Mouse (Mus musculus): ENCODE data around the gene Mlf2. TPM values are rescaled to one million over a fixed set of nuclear protein-coding genes. Genes with fewer than 3 reads are reported as not detected.

Gene Mlf2
- total and polyA plus RNA-seq, 3 experiments = 116 to 203 (median 124) TPM

- no peaks in the 10 kb centered on the region for H3K36me3 ChIP-seq (replicated peaks in 1 of 2; ENCODE audit: control insufficient read depth in 1 of 2, insufficient read depth in 1 of 2, low read length in 1 of 2)
- H3K9me3 ChIP-seq (replicated peaks; ENCODE audit: low read length) = no peaks in the 10 kb centered on the region
- no peak overlapping the region for H3K4me3 ChIP-seq (replicated peaks in 1 of 3; ENCODE audit: low read depth in 2 of 3, low read length in 2 of 3, poor library complexity in 1 of 3)
- H3K27ac ChIP-seq (ENCODE audit: insufficient read depth, low read depth) = no peak overlapping the region
- H3K79me2 ChIP-seq (replicated peaks; ENCODE audit: control insufficient read depth, extremely low read depth, insufficient read depth, poor library complexity, severe bottlenecking) = no peaks in the 10 kb centered on the region
- no peak for TF ChIP-seq MAX (IDR thresholded peaks at IDR 0.05; ENCODE audit: low read length)
- no peak for TF ChIP-seq NELFE (IDR thresholded peaks at IDR 0.05; ENCODE audit: low read depth, low read length)
- no peak for TF ChIP-seq MYC (IDR thresholded peaks at IDR 0.05; ENCODE audit: low read depth, low read length)
- TF ChIP-seq JUND (conservative IDR thresholded peaks at IDR 0.05; ENCODE audit: low read depth, low read length) = no peak
- TF ChIP-seq RAD21 (IDR thresholded peaks at IDR 0.05; ENCODE audit: low read depth, low read length) = no peak
- TF ChIP-seq USF2 (conservative IDR thresholded peaks at IDR 0.05; ENCODE audit: low read depth, low read length) = no peak
- TF ChIP-seq TCF12 (IDR thresholded peaks at IDR 0.05; ENCODE audit: low read depth, low read length) = no peak
- TF ChIP-seq PAX5 (IDR thresholded peaks at IDR 0.05; ENCODE audit: low read length) = no peak
- no peak for TF ChIP-seq CHD1 (IDR thresholded peaks at IDR 0.05; ENCODE audit: low read depth, low read length)
- TF ChIP-seq IRF4 (IDR thresholded peaks at IDR 0.05; ENCODE audit: low read depth, low read length) = no peak
- TF ChIP-seq ZMIZ1 (IDR thresholded peaks at IDR 0.05; ENCODE audit: low read depth, low read length) = no peak
- TF ChIP-seq MAZ (IDR thresholded peaks at IDR 0.05; ENCODE audit: low read depth, low read length) = no peak
- no peak for TF ChIP-seq UBTF (IDR thresholded peaks at IDR 0.05; ENCODE audit: low read depth, low read length)
- H3K27me3 ChIP-seq (replicated peaks) = no peaks in the 10 kb centered on the region
- no peak overlapping the region for H3K9ac ChIP-seq (ENCODE audit: insufficient read depth, low read depth)
- dilution Hi-C loops (cut with MboI; ENCODE audit: extremely low pct_ligation_motif_present, extremely low pct_unique_long_range_greater_than_20kb, low sequenced_read_pairs) (no loop called here), in situ Hi-C loops (cut with MboI; ENCODE audit: low pct_ligation_motif_present, low pct_unique_long_range_greater_than_20kb, low sequenced_read_pairs) (no loop called here)
- H3K4me2 ChIP-seq (ENCODE audit: insufficient read depth, low read depth, poor library complexity, severe bottlenecking) = no peak overlapping the region
- peaks cover 2 to 11% of the 10 kb centered on the region in 2 experiments; a peak in 2 of 4 replicates for H3K4me1 ChIP-seq (ENCODE audit: control insufficient read depth in 1 of 2, insufficient read depth in 2 of 2)
- DNase-seq (ENCODE audit: extremely low read depth) = no peak
These were observed 49.4 kb upstream of the Mlf2 start for GRCm38 (mm10) chr6:124881821-124882220.

GRCm38 (mm10) chr6:124883351-124883750 is 47.8 kb upstream of the Mlf2 start:
- DNase-seq (ENCODE audit: extremely low read depth) = no peak
- Histone ChIP-seq H3K36me3 (replicated peaks in 1 of 2; ENCODE audit: control insufficient read depth in 1 of 2, insufficient read depth in 1 of 2, low read length in 1 of 2) (no peaks in the 10 kb centered on the region), H3K27ac (ENCODE audit: insufficient read depth, low read depth) (no peak overlapping the region), H3K27me3 (replicated peaks) (no peaks in the 10 kb centered on the region), H3K9ac (ENCODE audit: insufficient read depth, low read depth) (no peak overlapping the region), H3K79me2 (replicated peaks; ENCODE audit: control insufficient read depth, extremely low read depth, insufficient read depth, poor library complexity, severe bottlenecking) (no peaks in the 10 kb centered on the region), H3K9me3 (replicated peaks; ENCODE audit: low read length) (no peaks in the 10 kb centered on the region), H3K4me1 (ENCODE audit: control insufficient read depth in 1 of 2, insufficient read depth in 2 of 2) (peaks cover 2 to 11% of the 10 kb centered on the region in 2 experiments; a peak in 2 of 4 replicates), H3K4me2 (ENCODE audit: insufficient read depth, low read depth, poor library complexity, severe bottlenecking) (no peak overlapping the region), H3K4me3 (replicated peaks in 1 of 3; ENCODE audit: low read depth in 2 of 3, low read length in 2 of 3, poor library complexity in 1 of 3) (no peak overlapping the region)
- in situ Hi-C loops (cut with MboI; ENCODE audit: low pct_ligation_motif_present, low pct_unique_long_range_greater_than_20kb, low sequenced_read_pairs) (no loop called here), dilution Hi-C loops (cut with MboI; ENCODE audit: extremely low pct_ligation_motif_present, extremely low pct_unique_long_range_greater_than_20kb, low sequenced_read_pairs) (no loop called here)
- TF ChIP-seq ETS1 (conservative IDR thresholded peaks at IDR 0.05; ENCODE audit: low read depth, low read length) (no peak), PAX5 (IDR thresholded peaks at IDR 0.05; ENCODE audit: low read length) (no peak), MAZ (IDR thresholded peaks at IDR 0.05; ENCODE audit: low read depth, low read length) (no peak), CHD1 (IDR thresholded peaks at IDR 0.05; ENCODE audit: low read depth, low read length) (no peak), ZMIZ1 (IDR thresholded peaks at IDR 0.05; ENCODE audit: low read depth, low read length) (no peak), KAT2A (IDR thresholded peaks at IDR 0.05; ENCODE audit: insufficient replicate concordance, low read length) (no peak)

Measured in CH12.LX (cell line).